Mouse (Mus musculus): ENCODE results near the gene Hoxb6. TPM values are rescaled to one million over a fixed set of nuclear protein-coding genes. Genes with fewer than 3 reads are reported as not detected.

Gene Hoxb6
- polyA plus RNA-seq, 1 experiment, result not detected

- Histone ChIP-seq H3K4me3 (ENCODE audit: insufficient read depth, low read length) (no peak overlapping the region), H3K27ac (ENCODE audit: insufficient read depth, low read depth, low read length) (no peak overlapping the region), H3K4me1 (ENCODE audit: control insufficient read depth, insufficient read depth, low read length) (no peaks in the 10 kb centered on the region)
- TF ChIP-seq CTCF (IDR thresholded peaks at IDR 0.05; ENCODE audit: low read depth, low read length) (no peak), POLR2A (IDR thresholded peaks at IDR 0.05; ENCODE audit: borderline replicate concordance, low read depth, low read length) (no peak)
These were observed 49.7 kb downstream of the Hoxb6 start for GRCm38 (mm10) chr11:96341701-96342575.

- TF ChIP-seq POLR2A (IDR thresholded peaks at IDR 0.05; ENCODE audit: borderline replicate concordance, low read depth, low read length) (no peak), CTCF (IDR thresholded peaks at IDR 0.05; ENCODE audit: low read depth, low read length) (no peak)
- Histone ChIP-seq H3K27ac (ENCODE audit: insufficient read depth, low read depth, low read length) (no peak overlapping the region), H3K4me3 (ENCODE audit: insufficient read depth, low read length) (no peak overlapping the region), H3K4me1 (ENCODE audit: control insufficient read depth, insufficient read depth, low read length) (no peaks in the 10 kb centered on the region)
These were observed 50.3 kb downstream of the Hoxb6 start for GRCm38 (mm10) chr11:96342576-96342930.

DNA sequence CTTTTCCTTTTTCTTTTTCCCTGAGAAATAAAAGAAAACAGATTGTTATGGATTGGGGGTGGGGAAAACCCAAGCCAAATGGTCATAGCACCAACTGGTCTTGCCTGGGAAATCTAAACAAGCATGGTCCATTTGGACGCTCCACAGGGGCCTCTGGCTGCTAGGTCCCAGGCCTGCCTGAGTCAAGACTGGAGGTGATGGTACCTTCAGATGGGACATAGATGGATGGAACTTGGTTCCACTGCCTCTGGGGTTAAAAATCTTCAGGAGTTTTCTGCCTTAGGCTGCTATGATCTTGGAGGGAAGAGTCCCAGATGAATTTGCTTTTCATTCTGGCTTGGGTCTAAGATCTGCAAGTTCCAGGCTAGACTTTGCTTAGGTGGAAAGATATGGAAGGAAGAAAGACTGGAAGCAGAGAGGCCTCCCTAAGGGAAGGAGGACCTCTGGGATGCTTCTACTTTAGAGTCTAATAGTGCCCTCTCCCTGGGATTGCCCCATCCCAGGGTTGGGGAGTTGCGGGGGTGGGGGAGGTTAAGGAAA is 51.0 kb downstream of the Hoxb6 start:
- Histone ChIP-seq H3K27ac (ENCODE audit: insufficient read depth, low read depth, low read length) (no peak overlapping the region), H3K4me1 (ENCODE audit: control insufficient read depth, insufficient read depth, low read length) (no peaks in the 10 kb centered on the region), H3K4me3 (ENCODE audit: insufficient read depth, low read length) (no peak overlapping the region)
- TF ChIP-seq CTCF (IDR thresholded peaks at IDR 0.05; ENCODE audit: low read depth, low read length) (no peak), POLR2A (IDR thresholded peaks at IDR 0.05; ENCODE audit: borderline replicate concordance, low read depth, low read length) (no peak)

GRCm38 (mm10) chr11:96344061-96344877 is 52.0 kb downstream of the Hoxb6 start:
- TF ChIP-seq POLR2A (IDR thresholded peaks at IDR 0.05; ENCODE audit: borderline replicate concordance, low read depth, low read length) (no peak), CTCF (IDR thresholded peaks at IDR 0.05; ENCODE audit: low read depth, low read length) (no peak)
- no peak overlapping the region for H3K4me3 ChIP-seq (ENCODE audit: insufficient read depth, low read length)
- H3K27ac ChIP-seq (ENCODE audit: insufficient read depth, low read depth, low read length), result no peak overlapping the region

GRCm38 (mm10) chr11:96344878-96345159 is 52.5 kb downstream of the Hoxb6 start:
- H3K4me1 ChIP-seq (ENCODE audit: control insufficient read depth, insufficient read depth, low read length), result no peaks in the 10 kb centered on the region

More at GRCm38 (mm10) chr11:96344061-96344877, 52.0 kb downstream of the Hoxb6 start:
- no peaks in the 10 kb centered on the region for H3K4me1 ChIP-seq (ENCODE audit: control insufficient read depth, insufficient read depth, low read length)

GRCm38 (mm10) chr11:96345220-96345892 is 53.1 kb downstream of the Hoxb6 start:
- H3K27ac ChIP-seq (ENCODE audit: insufficient read depth, low read depth, low read length), result no peak overlapping the region
- no peak overlapping the region for H3K4me3 ChIP-seq (ENCODE audit: insufficient read depth, low read length)

More at GRCm38 (mm10) chr11:96344878-96345159, 52.5 kb downstream of the Hoxb6 start:
- Histone ChIP-seq H3K27ac (ENCODE audit: insufficient read depth, low read depth, low read length) (no peak overlapping the region), H3K4me3 (ENCODE audit: insufficient read depth, low read length) (no peak overlapping the region)
- TF ChIP-seq CTCF (IDR thresholded peaks at IDR 0.05; ENCODE audit: low read depth, low read length) (no peak), POLR2A (IDR thresholded peaks at IDR 0.05; ENCODE audit: borderline replicate concordance, low read depth, low read length) (no peak)

DNA sequence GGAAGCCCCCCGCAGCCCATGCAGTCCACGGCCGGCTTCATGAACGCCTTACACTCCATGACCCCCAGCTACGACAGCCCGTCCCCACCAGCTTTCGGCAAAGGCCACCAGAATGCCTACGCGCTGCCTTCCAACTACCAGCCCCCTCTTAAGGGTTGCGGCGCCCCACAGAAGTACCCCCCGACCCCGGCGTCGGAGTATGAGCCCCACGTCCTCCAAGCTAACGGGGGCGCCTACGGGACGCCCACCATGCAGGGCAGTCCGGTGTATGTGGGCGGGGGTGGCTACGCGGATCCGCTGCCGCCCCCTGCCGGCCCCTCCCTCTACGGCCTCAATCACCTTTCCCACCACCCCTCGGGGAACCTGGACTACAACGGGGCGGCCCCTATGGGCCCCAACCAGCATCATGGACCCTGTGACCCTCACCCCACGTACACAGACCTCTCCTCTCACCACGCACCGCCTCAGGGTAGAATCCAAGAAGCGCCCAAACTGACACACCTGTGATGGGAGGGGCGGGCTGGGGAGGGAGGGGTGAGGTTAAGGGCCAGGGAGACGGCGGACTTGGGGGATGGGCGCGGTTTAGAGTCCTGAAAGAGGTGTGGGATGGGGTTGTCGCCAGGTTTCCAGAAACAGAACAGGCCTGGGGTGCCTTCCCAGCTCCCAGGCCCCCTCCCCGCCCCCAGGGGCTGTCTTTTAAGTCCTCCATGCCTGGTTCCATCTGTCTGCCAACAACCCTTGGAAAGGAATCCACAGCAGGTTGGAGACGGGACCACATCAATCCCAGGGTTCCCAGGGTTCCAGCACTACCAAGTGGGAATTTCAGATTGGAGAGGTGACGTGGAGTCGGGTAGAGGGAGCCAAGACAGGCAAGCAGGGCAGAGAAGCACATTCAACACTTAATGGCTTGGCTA is 53.9 kb downstream of the Hoxb6 start:
- H3K4me1 ChIP-seq (ENCODE audit: control insufficient read depth, insufficient read depth, low read length), result no peaks in the 10 kb centered on the region
- no peak overlapping the region for H3K27ac ChIP-seq (ENCODE audit: insufficient read depth, low read depth, low read length)
- no peak overlapping the region for H3K4me3 ChIP-seq (ENCODE audit: insufficient read depth, low read length)
- no peak for TF ChIP-seq POLR2A (IDR thresholded peaks at IDR 0.05; ENCODE audit: borderline replicate concordance, low read depth, low read length)
- no peak for TF ChIP-seq CTCF (IDR thresholded peaks at IDR 0.05; ENCODE audit: low read depth, low read length)

More at GRCm38 (mm10) chr11:96345220-96345892, 53.1 kb downstream of the Hoxb6 start:
- no peaks in the 10 kb centered on the region for H3K4me1 ChIP-seq (ENCODE audit: control insufficient read depth, insufficient read depth, low read length)
- TF ChIP-seq POLR2A (IDR thresholded peaks at IDR 0.05; ENCODE audit: borderline replicate concordance, low read depth, low read length), result no peak
- TF ChIP-seq CTCF (IDR thresholded peaks at IDR 0.05; ENCODE audit: low read depth, low read length), result no peak

DNA sequence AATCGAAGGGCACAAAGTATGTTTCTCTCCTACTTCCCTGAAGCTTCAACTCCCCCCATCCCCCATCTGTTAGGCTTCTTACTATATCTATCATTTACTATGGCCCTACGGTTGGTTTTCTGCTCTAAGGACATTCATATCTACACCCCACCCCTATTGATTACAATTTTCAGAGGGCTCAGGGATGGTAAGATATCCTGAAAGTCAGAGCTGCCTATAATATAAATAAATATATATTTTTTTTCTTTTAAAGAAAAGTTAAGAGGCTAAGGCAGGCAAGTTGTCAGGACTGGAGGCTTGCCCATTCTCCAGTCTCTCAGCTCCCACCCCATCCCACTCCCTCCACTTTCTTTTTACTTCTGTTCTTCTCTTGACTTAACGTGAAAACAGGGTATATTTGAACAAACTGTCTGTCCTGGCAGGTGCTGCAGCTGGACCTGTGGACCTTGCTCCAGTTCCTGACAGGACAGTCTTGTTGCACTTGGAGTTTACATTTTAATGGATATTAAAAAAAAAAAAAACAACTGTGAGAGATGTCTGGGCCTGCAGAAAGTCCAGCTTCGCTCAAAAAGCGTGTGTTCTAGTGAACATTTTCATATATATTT is 54.7 kb downstream of the Hoxb6 start:
- Histone ChIP-seq H3K4me3 (ENCODE audit: insufficient read depth, low read length) (no peak overlapping the region), H3K4me1 (ENCODE audit: control insufficient read depth, insufficient read depth, low read length) (no peaks in the 10 kb centered on the region), H3K27ac (ENCODE audit: insufficient read depth, low read depth, low read length) (no peak overlapping the region)
- TF ChIP-seq POLR2A (IDR thresholded peaks at IDR 0.05; ENCODE audit: borderline replicate concordance, low read depth, low read length) (no peak), CTCF (IDR thresholded peaks at IDR 0.05; ENCODE audit: low read depth, low read length) (no peak)
